Mouse (Mus musculus): ENCODE measurements around the gene Lect2. TPM values are rescaled to one million over a fixed set of nuclear protein-coding genes. Genes with fewer than 3 reads are reported as not detected.

Gene Lect2
- polyA plus RNA-seq, 1 experiment from 2014 or later, result 0.27 TPM

GRCm38 (mm10) chr13:56501866-56502420, 46.4 kb downstream of the Lect2 start:
- 63% methylated on average over 6 of the region's 6 CpGs for WGBS
- ATAC-seq (ENCODE audit: low FRiP score, low TSS enrichment), result no peak

GRCm38 (mm10) chr13:56500636-56501035, 47.7 kb downstream of the Lect2 start:
- 73% methylated on average over 8 of the region's 8 CpGs for WGBS
- no peaks in the 10 kb centered on the region for H3K9me3 ChIP-seq (ENCODE audit: control insufficient read depth, low read length)
- no peaks in the 10 kb centered on the region for H3K4me1 ChIP-seq (replicated peaks; ENCODE audit: control insufficient read depth, insufficient read depth)
- no peaks in the 10 kb centered on the region for H3K36me3 ChIP-seq (ENCODE audit: control insufficient read depth, insufficient read depth, low read length)
- H3K4me3 ChIP-seq (ENCODE audit: low read depth, low read length), result no peak overlapping the region
- H3K27ac ChIP-seq (replicated peaks), result no peak overlapping the region
- ATAC-seq (ENCODE audit: low FRiP score, low TSS enrichment) (no peak), DNase-seq (ENCODE audit: low spot score) (no peak)
- TF ChIP-seq EP300 (optimal IDR thresholded peaks at IDR 0.05) (no peak), CTCF (IDR thresholded peaks at IDR 0.05; ENCODE audit: low read depth) (no peak)
- no peak overlapping the region for H3K9ac ChIP-seq (ENCODE audit: low read length)
- no peak overlapping the region for H3K4me2 ChIP-seq (replicated peaks; ENCODE audit: low read depth)
- no peaks in the 10 kb centered on the region for H3K27me3 ChIP-seq (ENCODE audit: control insufficient read depth, insufficient read depth, low read length)

More at GRCm38 (mm10) chr13:56501866-56502420, 46.4 kb downstream of the Lect2 start:
- Histone ChIP-seq H3K27me3 (ENCODE audit: control insufficient read depth, insufficient read depth, low read length) (no peaks in the 10 kb centered on the region), H3K9me3 (ENCODE audit: control insufficient read depth, low read length) (no peaks in the 10 kb centered on the region), H3K4me2 (replicated peaks; ENCODE audit: low read depth) (no peak overlapping the region), H3K27ac (replicated peaks) (no peak overlapping the region), H3K9ac (ENCODE audit: low read length) (no peak overlapping the region), H3K36me3 (ENCODE audit: control insufficient read depth, insufficient read depth, low read length) (no peaks in the 10 kb centered on the region), H3K4me3 (ENCODE audit: low read depth, low read length) (no peak overlapping the region), H3K4me1 (replicated peaks; ENCODE audit: control insufficient read depth, insufficient read depth) (no peaks in the 10 kb centered on the region)
- TF ChIP-seq EP300 (optimal IDR thresholded peaks at IDR 0.05) (no peak), CTCF (IDR thresholded peaks at IDR 0.05; ENCODE audit: low read depth) (no peak)
- no peak for DNase-seq (ENCODE audit: low spot score)

- Histone ChIP-seq H3K27ac (replicated peaks) (no peak overlapping the region), H3K4me3 (ENCODE audit: low read depth, low read length) (no peak overlapping the region), H3K9ac (ENCODE audit: low read length) (no peak overlapping the region), H3K4me1 (replicated peaks; ENCODE audit: control insufficient read depth, insufficient read depth) (no peaks in the 10 kb centered on the region), H3K4me2 (replicated peaks; ENCODE audit: low read depth) (no peak overlapping the region), H3K36me3 (ENCODE audit: control insufficient read depth, insufficient read depth, low read length) (no peaks in the 10 kb centered on the region), H3K27me3 (ENCODE audit: control insufficient read depth, insufficient read depth, low read length) (no peaks in the 10 kb centered on the region), H3K9me3 (ENCODE audit: control insufficient read depth, low read length) (no peaks in the 10 kb centered on the region)
- DNase-seq (ENCODE audit: low spot score), result peak; percentile 31
- no peak for ATAC-seq (ENCODE audit: low FRiP score, low TSS enrichment)
- WGBS, result 63% methylated on average over 3 of the region's 3 CpGs
- peak; percentile 66 for TF ChIP-seq CTCF (IDR thresholded peaks at IDR 0.05; ENCODE audit: low read depth)
- no peak for TF ChIP-seq EP300 (optimal IDR thresholded peaks at IDR 0.05)
Observed at GRCm38 (mm10) chr13:56500132-56500531, 48.2 kb downstream of the Lect2 start.

GRCm38 (mm10) chr13:56494440-56494839, 53.9 kb downstream of the Lect2 start:
- Histone ChIP-seq H3K4me3 (ENCODE audit: low read depth, low read length) (no peak overlapping the region), H3K4me1 (replicated peaks; ENCODE audit: control insufficient read depth, insufficient read depth) (no peaks in the 10 kb centered on the region), H3K9me3 (ENCODE audit: control insufficient read depth, low read length) (0 out of 2 replicates have a peak, but pooled peaks cover 2% of the 10 kb centered on the region), H3K36me3 (ENCODE audit: control insufficient read depth, insufficient read depth, low read length) (no peaks in the 10 kb centered on the region), H3K27ac (replicated peaks) (no peak overlapping the region), H3K9ac (ENCODE audit: low read length) (no peak overlapping the region), H3K4me2 (replicated peaks; ENCODE audit: low read depth) (no peak overlapping the region), H3K27me3 (ENCODE audit: control insufficient read depth, insufficient read depth, low read length) (no peaks in the 10 kb centered on the region)
- DNase-seq (ENCODE audit: low spot score) (no peak), ATAC-seq (ENCODE audit: low FRiP score, low TSS enrichment) (no peak)
- WGBS, result 56% methylated on average over 3 of the region's 3 CpGs
- no peak for TF ChIP-seq CTCF (IDR thresholded peaks at IDR 0.05; ENCODE audit: low read depth)

Other genes with a start within 250 kb of the Lect2 start
- not detected in 2 replicates for gene Gm3045, start 121.9 kb downstream of the Lect2 start, polyA plus RNA-seq (2015; fragmentation: Nextera tagmentation; extraction: Ambion mirVana)
- gene Slc25a48, start 110.1 kb downstream of the Lect2 start, polyA plus RNA-seq (2015; fragmentation: Nextera tagmentation; extraction: Ambion mirVana), result 0.08 and 0.13 TPM in 2 replicates
- not detected in 2 replicates for gene Il9, start 66.3 kb downstream of the Lect2 start, polyA plus RNA-seq (2015; fragmentation: Nextera tagmentation; extraction: Ambion mirVana)
- gene Fbxl21, start 26.0 kb downstream of the Lect2 start, polyA plus RNA-seq (2015; fragmentation: Nextera tagmentation; extraction: Ambion mirVana), result 1.2 TPM in 2 replicates
- 140 and 149 TPM in 2 replicates for gene Tgfbi, start 61.0 kb upstream of the Lect2 start, polyA plus RNA-seq (2015; fragmentation: Nextera tagmentation; extraction: Ambion mirVana)
- gene Smad5, start 154.5 kb upstream of the Lect2 start, polyA plus RNA-seq (2015; fragmentation: Nextera tagmentation; extraction: Ambion mirVana), result 9.4 and 10.3 TPM in 2 replicates
- gene Gm45623, start 205.3 kb upstream of the Lect2 start, polyA plus RNA-seq (2015; fragmentation: Nextera tagmentation; extraction: Ambion mirVana), result 0.97 and 1.5 TPM in 2 replicates

All from stomach, postnatal 0 days (tissue).